ENCODE assay signal across 25 mouse cellular contexts in genomic region chr14:32835596-32835995, GRCm38 (mm10). TPM values are rescaled to one million over a fixed set of nuclear protein-coding genes. Genes with fewer than 3 reads are reported as not detected.
DNase-seq lines count a peak whose midpoint lies in the region; TF ChIP-seq lines count a peak whose summit lies in the region.
"Had no signal": no experiment of that assay in that cellular context is flagged by ENCODE, and none has a peak within 500 bp of the region (broad histone marks: within the 10 kb centered on the region; RNA-seq: fewer than 3 reads in every experiment).

No protein-coding gene starts in this region.

- H3K9ac ChIP-seq in heart, adult 2 months (ENCODE audit: low read depth, low read length): no peak overlapping the region
- 0 out of 2 replicates have a peak overlapping the region, but pooled peaks have one; percentile 19 for H3K9ac ChIP-seq in ES-E14 (ENCODE audit: insufficient read depth, low read depth, low read length, poor library complexity, severe bottlenecking)
- H3K9ac ChIP-seq: embryonic facial prominence, embryonic 15.5 days; hindbrain, embryonic 15.5 days; intestine, embryonic 15.5 days; neural tube, embryonic 15.5 days had no signal

- no peak overlapping the region for H3K4me3 ChIP-seq in heart, embryonic 10.5 days
- H3K4me3 ChIP-seq in heart, adult 2 months: no peak overlapping the region
- peak overlapping the region; percentile 11; a peak in 2 of 4 replicates for H3K4me3 ChIP-seq in ES-E14 (ENCODE audit: insufficient read depth in 1 of 2, low read depth in 1 of 2, low read length in 2 of 2, poor library complexity in 1 of 2, severe bottlenecking in 1 of 2)
- H3K4me3 ChIP-seq: embryonic facial prominence, embryonic 15.5 days; hindbrain, embryonic 15.5 days; intestine, embryonic 15.5 days; neural tube, embryonic 15.5 days had no signal

- 77% methylated on average over 14 of the region's 14 CpGs for WGBS in heart, embryonic 10.5 days
- 55% methylated on average over 14 of the region's 14 CpGs for WGBS in heart, adult 2 months

- in situ Hi-C loops in ES-E14 (cut with MboI; ENCODE audit: low sequenced_read_pairs in 2 of 2, unreplicated experiment in 2 of 2): no loop called here

- no peak overlapping the region for H3K27ac ChIP-seq in heart, embryonic 10.5 days
- no peak overlapping the region for H3K27ac ChIP-seq in heart, adult 2 months
- H3K27ac ChIP-seq in ES-E14 (ENCODE audit: insufficient read depth, low read depth, low read length, poor library complexity, severe bottlenecking): no peak overlapping the region
- H3K27ac ChIP-seq: embryonic facial prominence, embryonic 15.5 days; hindbrain, embryonic 15.5 days; intestine, embryonic 15.5 days; neural tube, embryonic 15.5 days had no signal

- no peaks in the 10 kb centered on the region for H3K79me2 ChIP-seq in heart, adult 2 months (replicated peaks; ENCODE audit: control insufficient read depth, insufficient read depth, low read length)

- no peaks in the 10 kb centered on the region for H3K36me3 ChIP-seq in heart, embryonic 10.5 days
- H3K36me3 ChIP-seq in heart, adult 2 months (ENCODE audit: control insufficient read depth, insufficient read depth, low read length): no peaks in the 10 kb centered on the region
- H3K36me3 ChIP-seq in ES-E14 (ENCODE audit: control insufficient read depth, insufficient read depth, low read length, poor library complexity, severe bottlenecking): no peaks in the 10 kb centered on the region
- H3K36me3 ChIP-seq: embryonic facial prominence, embryonic 15.5 days; hindbrain, embryonic 15.5 days; intestine, embryonic 15.5 days; neural tube, embryonic 15.5 days had no signal

- intact Hi-C loops in heart, adult 2 months (cut with DNase I): no loop called here
- intact Hi-C loops in heart, postnatal 36 days (cut with DNase I): no loop called here

- 0 out of 2 replicates have a peak, but pooled peaks cover 15% of the 10 kb centered on the region for H3K4me1 ChIP-seq in heart, embryonic 10.5 days
- H3K4me1 ChIP-seq in heart, adult 2 months (ENCODE audit: control insufficient read depth, insufficient read depth, low read length): peaks cover 2% of the 10 kb centered on the region; the same call in 1 of the 2 replicates
- no peaks in the 10 kb centered on the region for H3K4me1 ChIP-seq in ES-E14 (ENCODE audit: control insufficient read depth in 2 of 2, insufficient read depth in 2 of 2, low read length in 2 of 2, poor library complexity in 1 of 2)
- H3K4me1 ChIP-seq: embryonic facial prominence, embryonic 15.5 days; hindbrain, embryonic 15.5 days; intestine, embryonic 15.5 days; neural tube, embryonic 15.5 days had no signal

- TF ChIP-seq CTCF in heart, adult 2 months (IDR thresholded peaks at IDR 0.05): no peak

- DNase-seq in adrenal gland, postnatal 25 days: peak; percentile 30
- DNase-seq in adrenal gland, adult (ENCODE audit: inconsistent age in 2 of 2, low spot score in 1 of 2): no peak
- peak; percentile 67 for DNase-seq in heart, embryonic 10.5 days (ENCODE audit: low spot score)
- no peak for DNase-seq in heart, adult 2 months
- peak; percentile 32 for DNase-seq in heart, postnatal 4 days
- no peak for DNase-seq in heart, postnatal 36 days
- DNase-seq in ES-E14 (ENCODE audit: low read depth, low spot score): no peak
- no peak for DNase-seq in urinary bladder, postnatal 36 days (ENCODE audit: low spot score in 2 of 2)
- DNase-seq: cerebellum, adult 18-20 months; kidney, adult 9 months; kidney, postnatal 25 days; liver; lung, postnatal 4 days had no signal

- TF ChIP-seq EP300 in heart, adult 2 months (IDR thresholded peaks at IDR 0.05; ENCODE audit: insufficient read depth, low read depth, low read length): no peak

- no peaks in the 10 kb centered on the region for H3K9me3 ChIP-seq in heart, embryonic 10.5 days
- no peaks in the 10 kb centered on the region for H3K9me3 ChIP-seq in ES-E14 (ENCODE audit: control insufficient read depth, insufficient read depth, low read depth, low read length)
- H3K9me3 ChIP-seq: embryonic facial prominence, embryonic 15.5 days; hindbrain, embryonic 15.5 days; intestine, embryonic 15.5 days; neural tube, embryonic 15.5 days had no signal

- peaks cover 22% of the 10 kb centered on the region for H3K27me3 ChIP-seq in heart, embryonic 10.5 days (ENCODE audit: insufficient read depth, poor library complexity, severe bottlenecking)
- H3K27me3 ChIP-seq in heart, adult 2 months (ENCODE audit: control insufficient read depth, insufficient read depth, low read length): peaks cover 3% of the 10 kb centered on the region
- H3K27me3 ChIP-seq: embryonic facial prominence, embryonic 15.5 days; hindbrain, embryonic 15.5 days; intestine, embryonic 15.5 days; neural tube, embryonic 15.5 days had no signal

- no peak for TF ChIP-seq POLR2A in heart, adult 2 months (IDR thresholded peaks at IDR 0.05; ENCODE audit: insufficient read depth, low read depth, low read length)

TF ChIP-seq in ES-E14, 5 proteins besides CTCF, POLR2A, EP300 and RAD21:
- no peak for TF ChIP-seq MAFK (IDR thresholded peaks at IDR 0.05; ENCODE audit: insufficient read depth, low read depth, low read length)
- TF ChIP-seq ZC3H11A (IDR thresholded peaks at IDR 0.05; ENCODE audit: borderline replicate concordance, low read depth, low read length): no peak
- no peak for TF ChIP-seq CHD2 (IDR thresholded peaks at IDR 0.05; ENCODE audit: low read depth, low read length)
- no peak for TF ChIP-seq ZNF384 (IDR thresholded peaks at IDR 0.05; ENCODE audit: low read depth, low read length)
- no peak for TF ChIP-seq HCFC1 (IDR thresholded peaks at IDR 0.05; ENCODE audit: borderline replicate concordance, insufficient read depth, low read length)

RNA-seq across cellular contexts. Expression of gene Fam170b, which starts 1.8 kb away (rescaled TPM):
- 0.18 and 0.43 TPM in 2 replicates for total RNA-seq in adrenal gland, postnatal 25 days (2021)
- polyA plus RNA-seq in heart, embryonic 10.5 days (2016; fragmentation: Nextera tagmentation; extraction: Ambion mirVana): 0.09 TPM in 1 of 2 replicates, not detected in the other
- not detected for total RNA-seq in heart, adult 2 months (2021)
- polyA plus RNA-seq in heart, adult 2 months (2012; rRNA removed): 0.09 and 0.10 TPM in 2 replicates
- total RNA-seq in heart, postnatal 4 days (2021): under 1 TPM in 1 of 2 experiments, not detected in 1; 0.16 TPM
- total RNA-seq in heart, postnatal 36 days (2021): under 1 TPM in 1 of 2 experiments, not detected in 1; 0.17 TPM
- 0.13 TPM in 1 of 2 replicates, not detected in the other for total RNA-seq in ES-E14 (2012; rRNA removed)
- total RNA-seq: adrenal gland, postnatal 4 days; granulocyte monocyte progenitor cell, adult 5-6 weeks; layer of hippocampus, adult 8-10 months; left cerebral cortex, adult 18-20 months; left cerebral cortex, postnatal 36 days had no signal
- polyA plus RNA-seq: neural tube, embryonic 15.5 days; thymus, postnatal 0 days; urinary bladder, adult 2 months had no signal

RNA-seq across cellular contexts. Expression of gene Vstm4, which starts 21.0 kb away (rescaled TPM):
- 12.2 and 16.3 TPM in 2 replicates for total RNA-seq in adrenal gland, postnatal 25 days (2021)
- polyA plus RNA-seq in heart, embryonic 10.5 days (2016; fragmentation: Nextera tagmentation; extraction: Ambion mirVana): 6.1 and 9.5 TPM in 2 replicates
- total RNA-seq in heart, adult 2 months (2021): 10 to 100 TPM in 1 of 2 experiments, 1 to 10 TPM in 1; 9.2 to 11.7 TPM
- polyA plus RNA-seq in heart, adult 2 months (2012; rRNA removed): 6.6 and 12.6 TPM in 2 replicates
- total RNA-seq in heart, postnatal 4 days (2021): 10 to 100 TPM; 18.6 to 19.4 TPM
- total RNA-seq in heart, postnatal 36 days (2021): 10 to 100 TPM in 1 of 2 experiments, 1 to 10 TPM in 1; 7.0 to 10.2 TPM
- 0.16 and 0.36 TPM in 2 replicates for total RNA-seq in ES-E14 (2012; rRNA removed)
- total RNA-seq: granulocyte monocyte progenitor cell, adult 5-6 weeks had no signal

RNA-seq across cellular contexts. Expression of gene Tmem273, which starts 49.8 kb away (rescaled TPM):
- 2.7 and 4.4 TPM in 2 replicates for total RNA-seq in adrenal gland, postnatal 25 days (2021)
- 0.18 and 0.39 TPM in 2 replicates for polyA plus RNA-seq in heart, embryonic 10.5 days (2016; fragmentation: Nextera tagmentation; extraction: Ambion mirVana)
- under 1 TPM; 0.50 to 0.86 TPM for total RNA-seq in heart, adult 2 months (2021)
- polyA plus RNA-seq in heart, adult 2 months (2012; rRNA removed): 1.1 and 1.3 TPM in 2 replicates
- under 1 TPM in 1 of 2 experiments, not detected in 1; 0.57 TPM for total RNA-seq in heart, postnatal 4 days (2021)
- total RNA-seq in heart, postnatal 36 days (2021): under 1 TPM; 0.97 to 0.98 TPM
- not detected in 2 replicates for total RNA-seq in ES-E14 (2012; rRNA removed)
- total RNA-seq: gastrocnemius, adult 8-10 months had no signal

Comparison
In these comparisons a context has a peak if more than half of its experiments do, and no peak if none do; other contexts are left out.
1. DNase-seq: peak in adrenal gland, postnatal 25 days (single experiment), heart, embryonic 10.5 days (single experiment) and heart, postnatal 4 days (single experiment); none in adrenal gland, adult (0 of 2), heart, adult 2 months (0 of 2), heart, postnatal 36 days (0 of 2), ES-E14 (single experiment) and urinary bladder, postnatal 36 days (0 of 2).
2. H3K4me3 ChIP-seq: peak in ES-E14 (2 of 2); none in heart, embryonic 10.5 days (single experiment) and heart, adult 2 months (single experiment).